Mouse (Mus musculus) spleen, adult 12 weeks (tissue): ENCODE measurements around the gene Gm6121.
"Not testable (repeated sequence)": the region's sequence is repeated elsewhere in the genome, so short reads cannot be mapped to it uniquely, and the experiment has no call there.

Experiments used
- DNase-seq: peaks from one replicate; pipeline ENCODE4 v3.0.0; 2022; ENCODE audit warnings: low spot score

Gene Gm6121

GRCm38 (mm10) chrX:26935597-26935996 is at the start of gene Gm6121:
Gene Gm6121, minus strand, starts transcription at chrX:26935697.
- not testable (repeated sequence) for DNase-seq
